ENCODE assay signal across 8 mouse cellular contexts in genomic region chr11:98748506-98749416, GRCm38 (mm10). TPM values are rescaled to one million over a fixed set of nuclear protein-coding genes. Genes with fewer than 3 reads are reported as not detected.
DNase-seq lines count a peak whose midpoint lies in the region; ATAC-seq and TF ChIP-seq lines count a peak whose summit lies in the region.
"Had no signal": no experiment of that assay in that cellular context is flagged by ENCODE, and none has a peak within 500 bp of the region (broad histone marks: within the 10 kb centered on the region; RNA-seq: fewer than 3 reads in every experiment).

No protein-coding gene starts in this region.

- no peak for TF ChIP-seq POLR2A in embryonic fibroblast, embryonic 13.5 days (IDR thresholded peaks at IDR 0.05; ENCODE audit: low read depth, low read length)

- ATAC-seq in intestine, embryonic 14.5 days (replicated peaks; ENCODE audit: low FRiP score, low TSS enrichment, low read depth) = no peak
- 0 out of 2 replicates have a peak, but pooled peaks have one; percentile 2 for ATAC-seq in lung, postnatal 0 days

- H3K9ac ChIP-seq in intestine, embryonic 14.5 days (ENCODE audit: low read length) = peak overlapping the region; percentile 16
- peak overlapping the region; percentile 23; the same call in 1 of the 2 replicates for H3K9ac ChIP-seq in lung, postnatal 0 days (replicated peaks; ENCODE audit: low read depth)

- no peaks in the 10 kb centered on the region for H3K36me3 ChIP-seq in E14TG2a.4 (ENCODE audit: insufficient read depth, low read length)
- H3K36me3 ChIP-seq in intestine, embryonic 14.5 days (ENCODE audit: control insufficient read depth, insufficient read depth, low read length) = peaks cover 4% of the 10 kb centered on the region
- H3K36me3 ChIP-seq in lung, postnatal 0 days (ENCODE audit: insufficient read depth, low read length) = no peaks in the 10 kb centered on the region

- peak; percentile 68 for TF ChIP-seq EP300 in lung, postnatal 0 days (IDR thresholded peaks at IDR 0.05)

- H3K27me3 ChIP-seq in E14TG2a.4 (ENCODE audit: insufficient read depth, low read length) = peaks cover 23% of the 10 kb centered on the region
- no peaks in the 10 kb centered on the region for H3K27me3 ChIP-seq in intestine, embryonic 14.5 days (replicated peaks; ENCODE audit: control insufficient read depth, insufficient read depth, low read length)
- no peaks in the 10 kb centered on the region for H3K27me3 ChIP-seq in lung, postnatal 0 days (replicated peaks; ENCODE audit: insufficient read depth, low read length)

- peak overlapping the region; percentile 11; the same call in 1 of the 2 replicates for H3K27ac ChIP-seq in embryonic fibroblast, embryonic 13.5 days (ENCODE audit: insufficient read depth, low read length)
- H3K27ac ChIP-seq in intestine, embryonic 14.5 days (ENCODE audit: low read depth) = peak overlapping the region; percentile 73
- peak overlapping the region; percentile 64 for H3K27ac ChIP-seq in lung, postnatal 0 days (ENCODE audit: low read length)

- peak overlapping the region; percentile 44; the same call in 1 of the 2 replicates for H3K4me3 ChIP-seq in E14TG2a.4 (replicated peaks; ENCODE audit: low read length)
- H3K4me3 ChIP-seq in embryonic fibroblast, embryonic 13.5 days (ENCODE audit: insufficient read depth, low read length) = no peak overlapping the region
- peak overlapping the region; percentile 16; the same call in 1 of the 2 replicates for H3K4me3 ChIP-seq in intestine, embryonic 14.5 days (ENCODE audit: low read depth, low read length)
- no peak overlapping the region for H3K4me3 ChIP-seq in lung, postnatal 0 days (ENCODE audit: low read depth, low read length)

- DNase-seq in 3T3-L1 (ENCODE audit: low read depth, low spot score) = peak; percentile 61
- no peak for DNase-seq in intestine, embryonic 14.5 days (ENCODE audit: low spot score)
- peak; percentile 76 for DNase-seq in lung, postnatal 0 days (ENCODE audit: low spot score)
- DNase-seq in ovary, postnatal 14 days (ENCODE audit: low spot score) = no peak
- DNase-seq in adrenal gland, adult 18-20 months (ENCODE audit: low spot score in 2 of 2) = no peak

- H3K4me2 ChIP-seq in intestine, embryonic 14.5 days (ENCODE audit: low read length) = peak overlapping the region; percentile 39
- H3K4me2 ChIP-seq in lung, postnatal 0 days (replicated peaks; ENCODE audit: low read depth, low read length) = peak overlapping the region; percentile 28

- no peaks in the 10 kb centered on the region for H3K9me3 ChIP-seq in E14TG2a.4 (ENCODE audit: low read length)
- no peaks in the 10 kb centered on the region for H3K9me3 ChIP-seq in intestine, embryonic 14.5 days (ENCODE audit: control insufficient read depth, low read length)
- H3K9me3 ChIP-seq in lung, postnatal 0 days (ENCODE audit: low read length) = no peaks in the 10 kb centered on the region

- 22% methylated on average over 15 of the region's 15 CpGs for WGBS in intestine, embryonic 14.5 days
- WGBS in lung, postnatal 0 days = 26% methylated on average over 15 of the region's 15 CpGs

- H3K4me1 ChIP-seq in E14TG2a.4 (replicated peaks; ENCODE audit: low read depth, low read length) = peaks cover 94% of the 10 kb centered on the region
- peaks cover 18% of the 10 kb centered on the region for H3K4me1 ChIP-seq in embryonic fibroblast, embryonic 13.5 days (ENCODE audit: control insufficient read depth, insufficient read depth, low read length)
- peaks cover 96% of the 10 kb centered on the region for H3K4me1 ChIP-seq in intestine, embryonic 14.5 days (replicated peaks; ENCODE audit: control insufficient read depth, insufficient read depth, low read length)
- H3K4me1 ChIP-seq in lung, postnatal 0 days (ENCODE audit: insufficient read depth, low read depth, low read length) = peaks cover 83% of the 10 kb centered on the region

- no peak for TF ChIP-seq CTCF in E14TG2a.4 (conservative IDR thresholded peaks at IDR 0.05; ENCODE audit: low read length)
- no peak for TF ChIP-seq CTCF in embryonic fibroblast, embryonic 13.5 days (IDR thresholded peaks at IDR 0.05; ENCODE audit: borderline replicate concordance, insufficient read depth, low read length)
- peak; percentile 61 for TF ChIP-seq CTCF in lung, postnatal 0 days (IDR thresholded peaks at IDR 0.05)

RNA-seq across cellular contexts. Expression of gene Thra, which starts 8.3 kb away (rescaled TPM):
- 66.0 and 83.9 TPM in 2 replicates for polyA plus RNA-seq in embryonic fibroblast, embryonic 13.5 days (2011; ENCODE audit: insufficient read length, low read depth, missing spikeins)
- polyA plus RNA-seq in intestine, embryonic 14.5 days (2014; fragmentation: Nextera tagmentation; extraction: Ambion mirVana) = 60.7 and 63.8 TPM in 2 replicates
- polyA plus RNA-seq in lung, postnatal 0 days (2015; fragmentation: Nextera tagmentation; extraction: Ambion mirVana) = 38.1 and 40.5 TPM in 2 replicates
- 10 to 100 TPM; 90.2 to 91.0 TPM for total RNA-seq in adrenal gland, adult 18-20 months (2021)

RNA-seq across cellular contexts. Expression of gene Med24, which starts 19.5 kb away (rescaled TPM):
- polyA plus RNA-seq in embryonic fibroblast, embryonic 13.5 days (2011; ENCODE audit: insufficient read length, low read depth, missing spikeins) = 50.1 and 58.1 TPM in 2 replicates
- polyA plus RNA-seq in intestine, embryonic 14.5 days (2014; fragmentation: Nextera tagmentation; extraction: Ambion mirVana) = 43.0 and 48.0 TPM in 2 replicates
- 19.9 and 20.6 TPM in 2 replicates for polyA plus RNA-seq in lung, postnatal 0 days (2015; fragmentation: Nextera tagmentation; extraction: Ambion mirVana)
- 10 to 100 TPM; 46.1 to 49.2 TPM for total RNA-seq in adrenal gland, adult 18-20 months (2021)

RNA-seq across cellular contexts. Expression of gene Nr1d1, which starts 26.4 kb away (rescaled TPM):
- polyA plus RNA-seq in embryonic fibroblast, embryonic 13.5 days (2011; ENCODE audit: insufficient read length, low read depth, missing spikeins) = 18.7 and 23.7 TPM in 2 replicates
- 2.5 and 2.8 TPM in 2 replicates for polyA plus RNA-seq in intestine, embryonic 14.5 days (2014; fragmentation: Nextera tagmentation; extraction: Ambion mirVana)
- 6.9 and 8.9 TPM in 2 replicates for polyA plus RNA-seq in lung, postnatal 0 days (2015; fragmentation: Nextera tagmentation; extraction: Ambion mirVana)
- total RNA-seq in adrenal gland, adult 18-20 months (2021) = 100 to 1,000 TPM; 226 to 232 TPM

RNA-seq across cellular contexts. Expression of gene Msl1, which starts 46.6 kb away (rescaled TPM):
- 77.7 and 83.8 TPM in 2 replicates for polyA plus RNA-seq in embryonic fibroblast, embryonic 13.5 days (2011; ENCODE audit: insufficient read length, low read depth, missing spikeins)
- 17.5 and 19.1 TPM in 2 replicates for polyA plus RNA-seq in intestine, embryonic 14.5 days (2014; fragmentation: Nextera tagmentation; extraction: Ambion mirVana)
- 16.3 and 21.3 TPM in 2 replicates for polyA plus RNA-seq in lung, postnatal 0 days (2015; fragmentation: Nextera tagmentation; extraction: Ambion mirVana)
- total RNA-seq in adrenal gland, adult 18-20 months (2021) = 10 to 100 TPM; 82.3 to 97.4 TPM

RNA-seq across cellular contexts. Expression of gene Csf3, which starts 47.7 kb away (rescaled TPM):
- 0.35 TPM in 1 of 2 replicates, not detected in the other for polyA plus RNA-seq in embryonic fibroblast, embryonic 13.5 days (2011; ENCODE audit: insufficient read length, low read depth, missing spikeins)
- polyA plus RNA-seq in intestine, embryonic 14.5 days (2014; fragmentation: Nextera tagmentation; extraction: Ambion mirVana) = not detected in 2 replicates
- 0.19 TPM in 1 of 2 replicates, not detected in the other for polyA plus RNA-seq in lung, postnatal 0 days (2015; fragmentation: Nextera tagmentation; extraction: Ambion mirVana)
- not detected for total RNA-seq in adrenal gland, adult 18-20 months (2021)
- total RNA-seq: liver, adult 2 months had no signal

Comparison
In these comparisons a context has a peak if more than half of its experiments do, and no peak if none do; other contexts are left out.
1. DNase-seq: peak in 3T3-L1 (single experiment) and lung, postnatal 0 days (single experiment); none in intestine, embryonic 14.5 days (single experiment), ovary, postnatal 14 days (single experiment) and adrenal gland, adult 18-20 months (0 of 2).
2. H3K4me3 ChIP-seq: peak in E14TG2a.4 (single experiment) and intestine, embryonic 14.5 days (single experiment); none in embryonic fibroblast, embryonic 13.5 days (single experiment) and lung, postnatal 0 days (single experiment).
3. H3K27ac ChIP-seq: peak in every context shown above with its lines; median percentile 73 in intestine, embryonic 14.5 days; 64 in lung, postnatal 0 days; 11 in embryonic fibroblast, embryonic 13.5 days.